Mouse (Mus musculus) embryonic facial prominence, embryonic 14.5 days (tissue): ENCODE data around the gene Saa4. TPM values are rescaled to one million over a fixed set of nuclear protein-coding genes. Genes with fewer than 3 reads are reported as not detected.
A peak's percentile ranks its signal among the peaks of the same experiment; 100 is the strongest.

ENCODE experiments used
- ATAC-seq: fragments of 200-750 bp; cut with Nextera tagmentation; 2 replicates; pipeline ENCODE4 v1.8.0; 2017; ENCODE audit warnings: low read depth, moderate number of reproducible peaks, moderate TSS enrichment
- DNase-seq: peaks from one replicate; pipeline ENCODE4 v3.0.0-alpha.2; 2015; ENCODE audit warnings: low spot score
- H3K27ac ChIP-seq: fragments of 300-500 bp; sonication (generic); replicated peaks from 2 replicates; pipeline ENCODE4 v1.5.1; 2014; ENCODE audit warnings: low read depth, mild to moderate bottlenecking, low read length, moderate library complexity
- H3K27me3 ChIP-seq: fragments of 300-500 bp; sonication (generic); replicated peaks from 2 replicates; pipeline ENCODE4 v1.6.1; 2014; ENCODE audit warnings: low read length; ENCODE audit not compliant: control insufficient read depth, insufficient read depth
- H3K36me3 ChIP-seq: fragments of 300-500 bp; sonication (generic); 2 replicates; pipeline ENCODE4 v1.6.1; 2014; ENCODE audit warnings: low read length, mixed read lengths; ENCODE audit not compliant: control insufficient read depth, insufficient read depth
- H3K4me1 ChIP-seq: fragments of 300-500 bp; sonication (generic); 2 replicates; pipeline ENCODE4 v1.6.1; 2014; ENCODE audit warnings: antibody characterized with exemption, low read length; ENCODE audit not compliant: control insufficient read depth, insufficient read depth
- H3K4me2 ChIP-seq: fragments of 300-500 bp; sonication (generic); 2 replicates; pipeline ENCODE4 v1.6.1; 2014; ENCODE audit warnings: low read depth, mild to moderate bottlenecking, low read length, moderate library complexity, mixed read lengths
- H3K4me3 ChIP-seq: fragments of 300-500 bp; sonication (generic); 2 replicates; pipeline ENCODE4 v1.5.1; 2014; ENCODE audit warnings: low read depth, mild to moderate bottlenecking, low read length
- H3K9ac ChIP-seq: fragments of 300-500 bp; sonication (generic); 2 replicates; pipeline ENCODE4 v1.6.1; 2014; ENCODE audit warnings: low read depth, mild to moderate bottlenecking, low read length, moderate library complexity, mixed read lengths
- H3K9me3 ChIP-seq: fragments of 300-500 bp; sonication (generic); 2 replicates; pipeline ENCODE4 v1.6.1; 2016; ENCODE audit warnings: low read length; ENCODE audit not compliant: control insufficient read depth
- WGBS: fragments of 180-500 bp; shearing (Covaris S2); extraction: QIAGEN DNeasy Blood & Tissue Kit; methylation state at CpG from one replicate; pipeline ENCODE4 v1.1.7; 2014; 5-methylcytosine and 5-hydroxymethylcytosine counted together
- polyA plus RNA-seq: library from polyadenylated mRNA; unstranded; fragments of >200 nt; fragmentation: Nextera tagmentation; extraction: Ambion mirVana; gene quantifications from 2 replicates; pipeline ENCODE4 v1.2.1, GENCODE M21; 2014

The Saa4 gene
- polyA plus RNA-seq, 1 experiment from 2014 or later, result not detected

GRCm38 (mm10) chr7:46723354-46723753 lies 9.0 kb downstream of the Saa4 start:
- WGBS, result 93% methylated on average over 6 of the region's 6 CpGs
- no peak overlapping the region for H3K4me2 ChIP-seq

DNA sequence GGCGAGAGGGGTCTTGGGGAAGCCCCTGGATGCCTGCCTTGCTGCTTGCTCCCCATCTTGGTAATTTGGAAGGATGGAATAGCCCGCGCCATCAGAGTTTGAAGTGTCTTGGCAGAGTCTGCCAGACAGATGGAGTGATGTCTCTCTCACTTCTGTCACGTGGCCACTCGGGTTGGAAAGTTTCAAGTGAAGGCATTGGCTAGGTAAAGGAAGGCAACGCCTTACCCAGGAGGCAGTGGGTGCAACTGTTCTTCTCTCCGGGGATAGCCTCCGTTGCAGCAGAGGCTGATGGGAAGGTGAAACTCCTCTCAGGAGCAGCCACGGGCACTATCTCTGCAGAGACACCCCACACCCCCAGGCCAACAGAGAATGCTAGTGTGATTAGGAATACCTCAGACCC lies 11.9 kb downstream of the Saa4 start:
- no peak overlapping the region for H3K9ac ChIP-seq
- no peaks in the 10 kb centered on the region for H3K36me3 ChIP-seq
- 82% methylated on average over 9 of the region's 9 CpGs for WGBS
- no peak overlapping the region for H3K4me3 ChIP-seq
- H3K4me1 ChIP-seq, result no peaks in the 10 kb centered on the region
- H3K27ac ChIP-seq, result no peak overlapping the region
- ATAC-seq (no peak), DNase-seq (no peak)
- H3K27me3 ChIP-seq, result no peaks in the 10 kb centered on the region
- no peaks in the 10 kb centered on the region for H3K9me3 ChIP-seq
- H3K4me2 ChIP-seq, result no peak overlapping the region

More at GRCm38 (mm10) chr7:46723354-46723753, 9.0 kb downstream of the Saa4 start:
- Histone ChIP-seq H3K36me3 (no peaks in the 10 kb centered on the region), H3K4me1 (no peaks in the 10 kb centered on the region), H3K27ac (no peak overlapping the region), H3K9ac (no peak overlapping the region), H3K27me3 (no peaks in the 10 kb centered on the region), H3K4me3 (no peak overlapping the region), H3K9me3 (no peaks in the 10 kb centered on the region)
- ATAC-seq (no peak), DNase-seq (no peak)

DNA sequence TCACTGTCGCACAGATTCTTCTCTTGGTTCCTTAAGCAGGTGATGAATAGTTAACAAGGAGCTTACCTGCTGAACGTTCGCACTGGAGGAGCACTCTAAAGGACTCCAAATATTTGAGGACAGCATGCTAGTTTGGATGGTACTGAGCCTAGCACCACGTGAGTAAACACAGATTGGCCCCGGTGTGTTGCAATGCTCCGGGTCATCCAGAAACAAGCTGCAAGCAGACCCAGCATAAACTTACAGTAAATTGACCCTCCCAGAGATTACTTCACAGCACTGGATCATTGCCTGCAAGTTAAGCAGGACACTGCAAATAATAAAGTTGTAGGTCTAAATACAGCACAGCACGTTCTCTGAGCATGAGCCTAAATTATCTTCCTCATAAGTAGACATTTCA lies 12.9 kb downstream of the Saa4 start:
- no peak for ATAC-seq
- Histone ChIP-seq H3K4me1 (no peaks in the 10 kb centered on the region), H3K27me3 (no peaks in the 10 kb centered on the region), H3K4me3 (no peak overlapping the region), H3K9ac (no peak overlapping the region), H3K36me3 (no peaks in the 10 kb centered on the region), H3K4me2 (no peak overlapping the region), H3K27ac (no peak overlapping the region), H3K9me3 (no peaks in the 10 kb centered on the region)
- DNase-seq, result no peak
- WGBS, result 67% methylated on average over 7 of the region's 7 CpGs

- Histone ChIP-seq H3K9me3 (no peaks in the 10 kb centered on the region), H3K4me1 (no peaks in the 10 kb centered on the region), H3K4me3 (no peak overlapping the region), H3K27ac (no peak overlapping the region), H3K36me3 (no peaks in the 10 kb centered on the region), H3K9ac (no peak overlapping the region), H3K27me3 (no peaks in the 10 kb centered on the region), H3K4me2 (no peak overlapping the region)
- no peak for ATAC-seq
- DNase-seq, result no peak
- WGBS, result 76% methylated on average over 7 of the region's 7 CpGs
These were observed 13.7 kb downstream of the Saa4 start for GRCm38 (mm10) chr7:46718591-46719270.

DNA sequence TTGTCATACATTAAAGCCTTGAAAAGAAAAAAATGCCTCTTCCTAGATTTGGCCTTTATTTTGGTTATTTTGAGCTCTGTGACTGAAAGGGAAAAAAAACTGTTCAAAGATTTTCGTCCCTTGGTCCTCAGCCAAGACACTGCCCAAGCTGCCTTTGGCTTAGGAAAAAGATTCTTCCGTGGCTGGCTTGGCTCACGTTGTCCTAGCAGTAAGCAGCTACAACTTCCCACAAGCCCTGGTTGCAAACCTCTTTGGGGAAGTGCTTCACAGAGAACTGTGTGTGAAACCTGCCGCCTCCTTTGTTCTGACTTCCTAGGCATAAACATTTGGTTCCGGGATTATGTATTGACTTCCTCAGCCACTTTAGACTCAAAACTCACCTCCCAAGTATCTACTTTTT lies 15.5 kb downstream of the Saa4 start:
- H3K27ac ChIP-seq, result no peak overlapping the region
- no peak for ATAC-seq

DNA sequence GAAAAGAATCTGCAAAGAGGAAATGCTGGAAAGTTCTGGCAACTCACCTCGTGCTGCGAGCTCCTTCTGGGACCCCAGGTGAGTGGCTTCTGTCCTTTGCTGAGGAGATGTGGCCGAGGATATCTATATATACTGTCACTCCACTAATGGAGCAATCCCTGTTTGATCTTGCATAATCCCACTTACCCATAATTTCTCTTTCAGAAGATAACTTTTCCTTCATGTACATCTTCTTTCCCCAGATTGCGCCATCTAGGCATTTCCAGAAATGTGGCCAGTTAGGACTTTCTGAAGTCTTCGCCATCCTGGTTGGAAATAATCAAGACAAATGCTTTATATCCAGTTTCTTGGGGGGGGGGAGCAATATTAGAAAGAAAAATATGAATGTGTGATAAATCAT lies 16.8 kb downstream of the Saa4 start, which contains the start of gene Saa3:
Gene Saa3 (minus strand): TSS at position 101 of the 400 bp plus-strand sequence.
- Histone ChIP-seq H3K27ac (no peak within 1 kb of the TSS), H3K9ac (no peak within 1 kb of the TSS), H3K4me2 (no peak within 1 kb of the TSS), H3K27me3 (no peaks in the 10 kb centered on the region), H3K4me1 (no peaks in the 10 kb centered on the region), H3K4me3 (no peak within 1 kb of the TSS), H3K9me3 (no peaks in the 10 kb centered on the region), H3K36me3 (no peaks in the 10 kb centered on the region)
- DNase-seq (no peak), ATAC-seq (no peak)
- 87% methylated on average over 5 of the region's 5 CpGs for WGBS

More for the DNA sequence above, 15.5 kb downstream of the Saa4 start:
- Histone ChIP-seq H3K36me3 (no peaks in the 10 kb centered on the region), H3K4me1 (no peaks in the 10 kb centered on the region), H3K4me2 (no peak overlapping the region), H3K9ac (no peak overlapping the region), H3K27me3 (no peaks in the 10 kb centered on the region), H3K9me3 (no peaks in the 10 kb centered on the region), H3K4me3 (no peak overlapping the region)
- 54% methylated on average over 5 of the region's 5 CpGs for WGBS
- DNase-seq, result peak; percentile 36

- Histone ChIP-seq H3K4me3 (no peak overlapping the region), H3K4me1 (peaks cover 3% of the 10 kb centered on the region; the same call in 1 of the 2 replicates), H3K9me3 (no peaks in the 10 kb centered on the region), H3K4me2 (no peak overlapping the region), H3K27me3 (no peaks in the 10 kb centered on the region), H3K9ac (no peak overlapping the region), H3K36me3 (no peaks in the 10 kb centered on the region), H3K27ac (no peak overlapping the region)
- peak; percentile 40 for DNase-seq
- WGBS, result 33% methylated on average over 6 of the region's 6 CpGs
- ATAC-seq, result no peak
These were observed 17.9 kb downstream of the Saa4 start for GRCm38 (mm10) chr7:46714518-46714917.

GRCm38 (mm10) chr7:46712250-46712649 lies 20.2 kb downstream of the Saa4 start:
- Histone ChIP-seq H3K4me3 (no peak overlapping the region), H3K27me3 (no peaks in the 10 kb centered on the region), H3K36me3 (peaks cover 12% of the 10 kb centered on the region), H3K9me3 (no peaks in the 10 kb centered on the region), H3K4me1 (peaks cover 8% of the 10 kb centered on the region; the same call in 1 of the 2 replicates), H3K9ac (no peak overlapping the region), H3K4me2 (no peak overlapping the region), H3K27ac (no peak overlapping the region)
- DNase-seq (no peak), ATAC-seq (no peak)
- 68% methylated on average over 6 of the region's 6 CpGs for WGBS

GRCm38 (mm10) chr7:46710390-46710844 lies 22.0 kb downstream of the Saa4 start, which contains the start of gene Saal1:
Gene Saal1 (minus strand): TSS chr7:46710680.
- Histone ChIP-seq H3K4me2 (peak within 1 kb of the TSS; percentile 59), H3K4me1 (peaks cover 8% of the 10 kb centered on the region; the same call in 1 of the 2 replicates), H3K27ac (peak within 1 kb of the TSS; percentile 87), H3K9ac (peak within 1 kb of the TSS; percentile 88), H3K9me3 (no peaks in the 10 kb centered on the region), H3K27me3 (no peaks in the 10 kb centered on the region), H3K36me3 (peaks cover 30% of the 10 kb centered on the region), H3K4me3 (peak within 1 kb of the TSS; percentile 79)
- DNase-seq (peak; percentile 91), ATAC-seq (peak; percentile 98)
- 0% methylated on average over 23 of the region's 38 CpGs for WGBS
